Mouse (Mus musculus): ENCODE measurements around the gene Osbpl9. TPM values are rescaled to one million over a fixed set of nuclear protein-coding genes. Genes with fewer than 3 reads are reported as not detected.

Gene Osbpl9
- polyA plus RNA-seq, 1 experiment from 2014 or later, result 28.6 TPM

- H3K27ac ChIP-seq (ENCODE audit: low read length), result no peak overlapping the region
- H3K4me3 ChIP-seq (ENCODE audit: low read depth, low read length), result no peak overlapping the region
- WGBS (ENCODE audit: insufficient replicate concordance), result 77% methylated on average over 5 of the region's 5 CpGs
- H3K9ac ChIP-seq (ENCODE audit: low read depth, low read length), result no peak overlapping the region
- no peaks in the 10 kb centered on the region for H3K27me3 ChIP-seq (ENCODE audit: control insufficient read depth, insufficient read depth, low read depth, low read length)
- peaks cover 9% of the 10 kb centered on the region for H3K4me1 ChIP-seq (ENCODE audit: control insufficient read depth, low read depth, low read length)
- H3K9me3 ChIP-seq (replicated peaks; ENCODE audit: control insufficient read depth, low read length), result no peaks in the 10 kb centered on the region
- H3K36me3 ChIP-seq (ENCODE audit: control insufficient read depth, insufficient read depth), result no peaks in the 10 kb centered on the region; the same call in 1 of the 2 replicates
- ATAC-seq (ENCODE audit: low read depth), result no peak
- no peak overlapping the region for H3K4me2 ChIP-seq (ENCODE audit: low read depth, low read length)
Measured at GRCm38 (mm10) chr4:109089171-109089570, 112.9 kb downstream of the Osbpl9 start.

DNA sequence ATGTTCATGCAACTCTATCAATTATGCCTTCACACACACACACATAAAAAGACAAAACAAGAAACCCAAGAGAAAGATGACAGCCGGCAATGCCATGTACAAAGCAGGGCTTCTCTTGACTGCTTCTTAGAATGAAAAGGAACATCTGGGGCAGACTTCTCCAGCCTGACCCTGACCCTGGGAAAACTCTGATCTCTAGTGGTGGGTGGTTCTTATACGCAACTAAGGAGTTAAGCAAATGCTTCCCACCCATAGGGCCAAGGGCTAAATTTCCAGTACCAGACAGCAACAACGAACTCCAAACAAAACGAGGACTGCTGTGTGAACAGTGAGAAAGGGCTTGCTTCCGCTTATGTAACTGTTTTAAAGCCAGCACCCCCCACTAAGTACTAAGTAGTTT lies 122.0 kb downstream of the Osbpl9 start:
- no peaks in the 10 kb centered on the region for H3K27me3 ChIP-seq (ENCODE audit: control insufficient read depth, insufficient read depth, low read depth, low read length)
- no peak for ATAC-seq (ENCODE audit: low read depth)
- WGBS (ENCODE audit: insufficient replicate concordance), result 68% methylated on average over 5 of the region's 5 CpGs
- peaks cover 7% of the 10 kb centered on the region for H3K36me3 ChIP-seq (ENCODE audit: control insufficient read depth, insufficient read depth)
- no peaks in the 10 kb centered on the region for H3K4me1 ChIP-seq (ENCODE audit: control insufficient read depth, low read depth, low read length)
- no peaks in the 10 kb centered on the region for H3K9me3 ChIP-seq (replicated peaks; ENCODE audit: control insufficient read depth, low read length)
- H3K4me3 ChIP-seq (ENCODE audit: low read depth, low read length), result no peak overlapping the region
- H3K4me2 ChIP-seq (ENCODE audit: low read depth, low read length), result no peak overlapping the region
- no peak overlapping the region for H3K9ac ChIP-seq (ENCODE audit: low read depth, low read length)
- H3K27ac ChIP-seq (ENCODE audit: low read length), result no peak overlapping the region

- 61% methylated on average over 3 of the region's 3 CpGs for WGBS (ENCODE audit: insufficient replicate concordance)
- Histone ChIP-seq H3K4me2 (ENCODE audit: low read depth, low read length) (no peak overlapping the region), H3K9ac (ENCODE audit: low read depth, low read length) (no peak overlapping the region), H3K4me1 (ENCODE audit: control insufficient read depth, low read depth, low read length) (no peaks in the 10 kb centered on the region), H3K27ac (ENCODE audit: low read length) (no peak overlapping the region), H3K36me3 (ENCODE audit: control insufficient read depth, insufficient read depth) (peaks cover 7% of the 10 kb centered on the region), H3K9me3 (replicated peaks; ENCODE audit: control insufficient read depth, low read length) (no peaks in the 10 kb centered on the region), H3K4me3 (ENCODE audit: low read depth, low read length) (no peak overlapping the region), H3K27me3 (ENCODE audit: control insufficient read depth, insufficient read depth, low read depth, low read length) (no peaks in the 10 kb centered on the region)
- ATAC-seq (ENCODE audit: low read depth), result no peak
Measured at GRCm38 (mm10) chr4:109079676-109080075, 122.4 kb downstream of the Osbpl9 start.

DNA sequence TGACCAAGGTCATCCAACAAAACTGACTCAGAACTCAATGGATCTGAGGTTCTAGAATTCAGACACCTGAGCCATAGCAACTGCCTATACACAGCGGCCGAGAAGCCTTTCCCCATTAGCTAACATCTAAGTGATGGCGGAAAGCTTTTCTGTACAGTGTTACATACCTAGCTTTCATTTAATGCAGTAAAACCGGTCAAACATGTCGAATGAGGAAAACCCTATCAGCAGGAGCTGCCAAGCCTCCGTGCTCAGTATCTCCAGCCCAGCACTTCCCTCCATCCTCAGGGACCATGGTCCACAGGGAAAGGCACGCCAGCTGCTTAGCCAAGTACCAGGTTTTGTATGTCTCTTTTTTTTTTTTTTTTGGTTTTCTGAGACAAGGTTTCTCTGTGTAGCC lies 123.1 kb downstream of the Osbpl9 start:
- H3K27me3 ChIP-seq (ENCODE audit: control insufficient read depth, insufficient read depth, low read depth, low read length), result no peaks in the 10 kb centered on the region
- H3K9ac ChIP-seq (ENCODE audit: low read depth, low read length), result no peak overlapping the region
- H3K27ac ChIP-seq (ENCODE audit: low read length), result no peak overlapping the region
- H3K9me3 ChIP-seq (replicated peaks; ENCODE audit: control insufficient read depth, low read length), result no peaks in the 10 kb centered on the region
- H3K4me1 ChIP-seq (ENCODE audit: control insufficient read depth, low read depth, low read length), result no peaks in the 10 kb centered on the region
- H3K36me3 ChIP-seq (ENCODE audit: control insufficient read depth, insufficient read depth), result peaks cover 7% of the 10 kb centered on the region
- 80% methylated on average over 7 of the region's 7 CpGs for WGBS (ENCODE audit: insufficient replicate concordance)
- no peak overlapping the region for H3K4me2 ChIP-seq (ENCODE audit: low read depth, low read length)
- H3K4me3 ChIP-seq (ENCODE audit: low read depth, low read length), result no peak overlapping the region
- ATAC-seq (ENCODE audit: low read depth), result no peak

GRCm38 (mm10) chr4:109073296-109073695 lies 128.8 kb downstream of the Osbpl9 start:
- no peak overlapping the region for H3K9ac ChIP-seq (ENCODE audit: low read depth, low read length)
- H3K4me3 ChIP-seq (ENCODE audit: low read depth, low read length), result no peak overlapping the region
- H3K4me2 ChIP-seq (ENCODE audit: low read depth, low read length), result no peak overlapping the region
- H3K36me3 ChIP-seq (ENCODE audit: control insufficient read depth, insufficient read depth), result peaks cover 6% of the 10 kb centered on the region
- 81% methylated on average over 3 of the region's 3 CpGs for WGBS (ENCODE audit: insufficient replicate concordance)
- no peaks in the 10 kb centered on the region for H3K9me3 ChIP-seq (replicated peaks; ENCODE audit: control insufficient read depth, low read length)
- no peaks in the 10 kb centered on the region for H3K27me3 ChIP-seq (ENCODE audit: control insufficient read depth, insufficient read depth, low read depth, low read length)
- ATAC-seq (ENCODE audit: low read depth), result no peak
- no peaks in the 10 kb centered on the region for H3K4me1 ChIP-seq (ENCODE audit: control insufficient read depth, low read depth, low read length)
- no peak overlapping the region for H3K27ac ChIP-seq (ENCODE audit: low read length)

- 80% methylated on average over 6 of the region's 6 CpGs for WGBS (ENCODE audit: insufficient replicate concordance)
- H3K4me1 ChIP-seq (ENCODE audit: control insufficient read depth, low read depth, low read length), result no peaks in the 10 kb centered on the region
- no peak overlapping the region for H3K27ac ChIP-seq (ENCODE audit: low read length)
- no peak overlapping the region for H3K4me2 ChIP-seq (ENCODE audit: low read depth, low read length)
- peaks cover 6% of the 10 kb centered on the region for H3K36me3 ChIP-seq (ENCODE audit: control insufficient read depth, insufficient read depth)
- no peaks in the 10 kb centered on the region for H3K27me3 ChIP-seq (ENCODE audit: control insufficient read depth, insufficient read depth, low read depth, low read length)
- H3K9ac ChIP-seq (ENCODE audit: low read depth, low read length), result no peak overlapping the region
- ATAC-seq (ENCODE audit: low read depth), result no peak
- H3K4me3 ChIP-seq (ENCODE audit: low read depth, low read length), result no peak overlapping the region
- H3K9me3 ChIP-seq (replicated peaks; ENCODE audit: control insufficient read depth, low read length), result no peaks in the 10 kb centered on the region
Measured at GRCm38 (mm10) chr4:109072891-109073290, 129.2 kb downstream of the Osbpl9 start.

- Histone ChIP-seq H3K9me3 (replicated peaks; ENCODE audit: control insufficient read depth, low read length) (no peaks in the 10 kb centered on the region), H3K4me3 (ENCODE audit: low read depth, low read length) (no peak overlapping the region), H3K4me2 (ENCODE audit: low read depth, low read length) (no peak overlapping the region), H3K27ac (ENCODE audit: low read length) (no peak overlapping the region), H3K36me3 (ENCODE audit: control insufficient read depth, insufficient read depth) (peaks cover 38% of the 10 kb centered on the region), H3K27me3 (ENCODE audit: control insufficient read depth, insufficient read depth, low read depth, low read length) (no peaks in the 10 kb centered on the region), H3K4me1 (ENCODE audit: control insufficient read depth, low read depth, low read length) (no peaks in the 10 kb centered on the region), H3K9ac (ENCODE audit: low read depth, low read length) (no peak overlapping the region)
- WGBS (ENCODE audit: insufficient replicate concordance), result 81% methylated on average over 5 of the region's 5 CpGs
- ATAC-seq (ENCODE audit: low read depth), result no peak
Measured at GRCm38 (mm10) chr4:109065714-109066113, 136.4 kb downstream of the Osbpl9 start.

- no peak for ATAC-seq (ENCODE audit: low read depth)
- H3K9ac ChIP-seq (ENCODE audit: low read depth, low read length), result no peak overlapping the region
- no peaks in the 10 kb centered on the region for H3K27me3 ChIP-seq (ENCODE audit: control insufficient read depth, insufficient read depth, low read depth, low read length)
- peaks cover 42% of the 10 kb centered on the region for H3K36me3 ChIP-seq (ENCODE audit: control insufficient read depth, insufficient read depth)
- no peaks in the 10 kb centered on the region for H3K9me3 ChIP-seq (replicated peaks; ENCODE audit: control insufficient read depth, low read length)
- 85% methylated on average over 6 of the region's 6 CpGs for WGBS (ENCODE audit: insufficient replicate concordance)
- H3K4me3 ChIP-seq (ENCODE audit: low read depth, low read length), result no peak overlapping the region
- H3K27ac ChIP-seq (ENCODE audit: low read length), result no peak overlapping the region
- no peaks in the 10 kb centered on the region for H3K4me1 ChIP-seq (ENCODE audit: control insufficient read depth, low read depth, low read length)
- no peak overlapping the region for H3K4me2 ChIP-seq (ENCODE audit: low read depth, low read length)
Measured at GRCm38 (mm10) chr4:109064941-109065340, 137.1 kb downstream of the Osbpl9 start.

DNA sequence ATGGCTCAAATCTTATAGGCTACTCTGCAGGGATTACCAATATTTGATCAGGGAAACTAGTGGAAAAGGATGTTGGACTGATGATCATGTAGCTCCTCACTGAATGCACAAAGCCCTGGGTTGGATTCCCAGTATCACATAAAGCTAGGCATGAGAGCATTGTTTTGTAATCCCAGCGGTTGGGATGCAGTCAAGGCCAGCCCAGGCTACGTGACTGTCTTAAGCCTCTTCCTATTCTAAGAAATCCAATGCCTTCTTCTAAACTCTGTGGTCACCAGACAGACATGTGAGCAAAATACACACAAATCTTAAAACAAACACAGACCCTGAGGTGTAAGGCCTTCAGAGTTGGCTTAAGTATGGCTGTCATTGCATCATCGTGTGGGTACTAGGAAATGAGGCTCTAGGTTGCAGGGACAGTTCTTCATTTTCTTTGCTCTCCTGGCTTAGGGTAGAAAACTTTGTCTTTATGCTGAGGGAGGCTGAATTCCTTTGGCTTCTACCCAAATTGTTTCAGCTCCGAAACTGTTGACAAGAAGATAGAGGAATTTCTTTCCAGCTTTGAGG lies 142.7 kb downstream of the Osbpl9 start:
- peaks cover 60% of the 10 kb centered on the region for H3K36me3 ChIP-seq (ENCODE audit: control insufficient read depth, insufficient read depth)
- H3K27me3 ChIP-seq (ENCODE audit: control insufficient read depth, insufficient read depth, low read depth, low read length), result no peaks in the 10 kb centered on the region
- no peak overlapping the region for H3K27ac ChIP-seq (ENCODE audit: low read length)
- no peaks in the 10 kb centered on the region for H3K4me1 ChIP-seq (ENCODE audit: control insufficient read depth, low read depth, low read length)
- H3K9me3 ChIP-seq (replicated peaks; ENCODE audit: control insufficient read depth, low read length), result no peaks in the 10 kb centered on the region
- no peak overlapping the region for H3K9ac ChIP-seq (ENCODE audit: low read depth, low read length)
- no peak overlapping the region for H3K4me3 ChIP-seq (ENCODE audit: low read depth, low read length)
- ATAC-seq (ENCODE audit: low read depth), result no peak
- no peak overlapping the region for H3K4me2 ChIP-seq (ENCODE audit: low read depth, low read length)
- 79% methylated on average over 4 of the region's 4 CpGs for WGBS (ENCODE audit: insufficient replicate concordance)

Data from liver, embryonic 16.5 days (tissue).